Mouse (Mus musculus): ENCODE measurements around the gene Slc38a10. TPM values are rescaled to one million over a fixed set of nuclear protein-coding genes. Genes with fewer than 3 reads are reported as not detected.

The Slc38a10 gene
- polyA plus RNA-seq, 1 experiment, result 192 TPM

DNA sequence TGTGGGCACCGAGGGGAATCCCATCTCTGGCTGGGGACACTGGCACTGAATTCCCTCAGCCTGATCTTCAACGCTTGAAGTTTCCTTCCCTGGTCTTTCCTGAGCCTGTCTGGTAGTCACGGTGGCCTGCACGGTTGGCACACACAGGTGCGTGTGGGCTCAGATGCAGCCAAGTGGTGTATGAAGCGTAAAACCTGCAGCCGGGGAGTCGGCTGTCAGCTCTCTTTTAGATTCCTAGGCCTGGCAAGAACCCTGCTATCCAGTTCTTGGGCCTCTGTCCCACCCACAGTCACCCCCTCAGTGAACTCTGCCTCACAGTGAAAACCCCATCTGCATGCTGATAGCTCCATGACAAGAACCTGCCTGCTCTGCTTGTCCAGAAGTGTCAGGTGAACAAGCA is 90.5 kb downstream of the Slc38a10 start:
- DNase-seq (ENCODE audit: low read depth), result no peak

DNA sequence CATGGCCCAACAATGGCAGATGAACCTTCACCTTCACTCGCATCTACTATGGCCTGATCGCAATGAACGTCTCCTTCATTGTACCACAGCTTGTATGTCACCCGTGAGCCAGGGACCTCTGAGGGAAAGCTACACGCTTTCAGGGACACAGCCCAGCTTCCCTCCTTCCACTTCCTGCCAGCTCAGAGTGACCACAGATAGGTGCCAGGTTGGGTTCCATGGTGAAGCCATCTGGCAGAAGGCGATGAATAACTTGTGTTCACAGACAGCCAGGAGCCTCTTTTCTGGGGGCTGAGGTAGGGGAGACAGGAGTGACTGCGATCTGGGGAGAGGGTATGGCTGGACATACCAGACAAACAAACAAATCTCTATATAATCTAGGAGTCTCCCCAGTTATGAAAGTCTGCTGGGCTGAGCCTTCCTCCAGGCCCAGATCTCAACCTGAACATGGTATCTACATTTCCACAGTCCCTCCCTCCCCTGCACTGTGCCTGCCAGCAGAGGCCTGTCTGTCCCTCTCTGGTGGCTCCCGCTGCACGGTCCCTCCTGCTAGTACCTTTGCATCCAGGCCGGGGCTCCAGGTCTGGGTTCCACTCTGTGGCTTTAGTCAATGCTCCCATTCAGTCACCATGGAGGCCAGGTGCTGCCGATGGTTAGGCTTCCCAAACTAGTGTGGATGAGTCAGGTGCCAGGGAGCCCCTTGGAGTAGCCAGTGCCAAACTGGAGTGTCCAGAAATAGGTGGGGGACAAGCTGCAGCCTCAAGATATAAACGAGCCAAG is 95.0 kb downstream of the Slc38a10 start:
- DNase-seq (ENCODE audit: low read depth), result no peak

Other genes starting within 250 kb of the Slc38a10 start
- gene Chmp6, start 237.9 kb downstream of the Slc38a10 start, polyA plus RNA-seq (2012; rRNA removed), result 46.5 and 49.6 TPM in 2 replicates
- gene Baiap2, start 208.6 kb downstream of the Slc38a10 start, polyA plus RNA-seq (2012; rRNA removed), result 86.9 and 90.7 TPM in 2 replicates
- gene Aatk, start 104.2 kb downstream of the Slc38a10 start, polyA plus RNA-seq (2012; rRNA removed), result 20.5 and 25.6 TPM in 2 replicates
- gene Cep131, start 64.5 kb downstream of the Slc38a10 start, polyA plus RNA-seq (2012; rRNA removed), result 8.8 and 9.8 TPM in 2 replicates
- gene Tepsin, start 52.6 kb downstream of the Slc38a10 start, polyA plus RNA-seq (2012; rRNA removed), result 24.4 and 32.5 TPM in 2 replicates
- gene Ndufaf8, start 52.4 kb downstream of the Slc38a10 start, polyA plus RNA-seq (2012; rRNA removed), result 33.1 and 39.7 TPM in 2 replicates
- gene Bahcc1, start 81.6 kb upstream of the Slc38a10 start, polyA plus RNA-seq (2012; rRNA removed), result 7.4 and 10.7 TPM in 2 replicates
- gene Actg1, start 197.2 kb upstream of the Slc38a10 start, polyA plus RNA-seq (2012; rRNA removed), result 916 and 1,199 TPM in 2 replicates
- gene Fscn2, start 210.2 kb upstream of the Slc38a10 start, polyA plus RNA-seq (2012; rRNA removed), result 0.56 and 0.78 TPM in 2 replicates
- 28.5 and 29.6 TPM in 2 replicates for gene Faap100, start 227.4 kb upstream of the Slc38a10 start, polyA plus RNA-seq (2012; rRNA removed)